Mouse (Mus musculus) skeletal muscle tissue, adult 2 months (tissue): Measurements from ENCODE around the gene Med12l.
"Not testable (repeated sequence)": the region's sequence is repeated elsewhere in the genome, so short reads cannot be mapped to it uniquely, and the experiment has no call there.

Experiments
- DNase-seq: peaks from one replicate; pipeline ENCODE4 v3.0.0-alpha.2; 2012; ENCODE audit warnings: low read depth, low spot score

The Med12l gene

DNA sequence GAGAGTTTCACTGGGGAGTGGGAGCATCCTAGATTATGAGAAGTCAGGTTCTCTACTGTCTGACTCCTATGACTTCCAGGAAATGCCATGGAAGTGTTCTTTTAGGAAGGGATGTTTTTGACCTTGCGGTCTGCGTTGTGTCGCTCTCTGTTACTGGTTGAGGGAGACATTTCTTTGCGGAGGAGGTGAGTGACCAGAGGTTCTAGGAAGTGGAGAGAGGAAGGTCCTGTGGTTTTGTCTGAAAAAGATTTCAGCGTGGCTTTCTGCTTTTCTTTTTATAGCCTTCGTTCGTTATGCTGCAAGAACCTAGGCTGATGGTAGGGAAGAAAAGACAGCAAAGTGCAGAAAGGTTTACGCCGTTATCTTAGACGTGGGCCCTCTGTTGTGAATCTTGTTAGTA, 92.9 kb downstream of the Med12l start:
- no peak for DNase-seq

DNA sequence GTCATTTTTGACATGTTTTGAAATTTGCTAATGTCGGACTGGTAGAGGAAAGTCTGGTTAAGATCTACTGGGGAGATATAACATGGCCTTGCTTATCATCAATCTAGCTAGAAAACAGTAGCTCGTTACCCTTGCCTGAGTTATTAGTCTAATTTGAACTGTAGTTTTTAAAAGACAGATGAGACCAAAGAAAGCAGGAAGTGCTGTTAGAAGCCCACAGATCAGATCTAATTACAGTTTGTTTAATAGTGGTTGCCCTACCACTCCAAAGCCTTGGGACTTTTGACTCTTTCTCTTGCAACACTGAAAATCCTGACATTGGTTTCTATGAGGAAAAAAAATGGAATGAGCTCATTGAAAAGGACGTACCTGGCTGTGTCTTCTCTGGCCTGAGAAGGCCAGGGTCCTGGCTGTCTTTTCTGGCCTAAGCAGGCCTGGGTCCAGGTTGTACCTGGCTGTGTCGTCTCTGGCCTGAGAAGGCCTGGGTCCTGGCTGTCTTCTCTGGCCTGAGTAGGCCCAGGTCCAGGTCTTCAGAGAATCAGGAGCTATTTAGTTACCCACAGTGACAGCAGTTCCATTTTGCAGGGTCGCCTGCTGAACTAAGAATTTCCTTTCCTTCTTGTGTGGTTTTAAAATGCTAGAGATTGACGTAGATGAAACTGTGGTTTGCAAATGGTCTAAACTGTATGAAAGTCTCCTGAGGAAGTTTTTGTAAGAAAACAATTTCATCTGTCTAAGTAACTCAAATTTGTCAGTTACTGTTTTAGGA, 95.8 kb downstream of the Med12l start, which contains the start of gene Gpr171:
TSS of gene Gpr171 (minus strand) at position 604 of the 769 bp plus-strand sequence.
- DNase-seq = no peak

DNA sequence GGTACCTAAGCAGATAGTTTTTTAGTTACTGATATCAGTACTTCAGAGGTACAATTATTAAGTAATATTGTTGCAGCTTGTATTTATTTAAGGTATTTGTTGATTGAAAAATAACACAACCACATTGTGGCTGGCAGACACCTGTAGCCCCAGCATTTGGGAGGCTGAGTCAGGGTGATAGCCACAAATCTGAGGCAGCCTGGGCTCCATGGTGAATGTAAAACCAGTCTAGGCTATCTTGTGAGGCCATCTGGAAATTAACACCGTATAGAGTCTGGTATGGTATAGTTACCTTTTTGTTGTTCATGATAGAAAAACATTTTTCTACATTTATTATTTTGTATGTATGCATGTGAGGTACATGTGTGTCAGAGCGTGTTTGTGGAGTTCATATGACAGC, 96.5 kb downstream of the Med12l start:
- no peak for DNase-seq

DNA sequence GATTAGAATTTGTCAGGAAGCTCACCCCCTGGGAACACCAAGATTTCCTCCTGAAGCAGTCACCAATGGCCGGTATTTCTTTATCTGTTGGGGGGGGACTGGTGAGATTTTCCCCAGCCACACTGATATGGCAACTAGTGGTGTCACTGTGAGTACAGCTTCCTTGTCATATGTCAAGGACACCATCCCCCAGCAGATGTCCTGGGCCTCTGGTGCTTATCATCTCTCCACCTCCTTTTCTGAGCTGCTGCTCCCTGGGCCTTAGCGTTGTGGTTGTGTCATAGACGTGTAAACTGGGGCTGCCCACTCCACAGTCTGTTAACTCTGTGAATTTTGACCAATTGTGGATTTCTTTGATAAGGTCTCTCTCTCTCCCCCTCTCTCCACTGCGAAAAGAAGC, 98.8 kb downstream of the Med12l start:
- DNase-seq = no peak

DNA sequence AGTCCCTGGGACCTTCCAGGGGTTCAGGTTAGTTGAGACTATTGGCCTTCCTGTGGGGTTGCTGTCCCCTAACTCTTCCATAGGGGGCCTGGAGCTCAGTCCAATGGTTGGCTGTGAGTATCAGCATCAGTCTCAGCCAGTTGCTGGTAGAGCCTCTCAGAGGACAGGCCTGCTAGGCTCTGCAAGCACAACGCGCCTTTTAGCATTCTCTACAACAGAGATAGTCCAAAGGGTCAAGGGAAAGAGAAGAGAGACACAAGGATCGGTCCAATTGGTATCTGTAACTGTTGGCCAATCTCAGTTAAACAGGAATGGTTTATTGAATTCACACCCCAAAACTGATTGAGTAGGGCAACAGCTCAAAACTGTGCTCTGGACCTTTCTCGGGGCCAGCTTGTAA, 101.8 kb downstream of the Med12l start:
- DNase-seq = no peak

DNA sequence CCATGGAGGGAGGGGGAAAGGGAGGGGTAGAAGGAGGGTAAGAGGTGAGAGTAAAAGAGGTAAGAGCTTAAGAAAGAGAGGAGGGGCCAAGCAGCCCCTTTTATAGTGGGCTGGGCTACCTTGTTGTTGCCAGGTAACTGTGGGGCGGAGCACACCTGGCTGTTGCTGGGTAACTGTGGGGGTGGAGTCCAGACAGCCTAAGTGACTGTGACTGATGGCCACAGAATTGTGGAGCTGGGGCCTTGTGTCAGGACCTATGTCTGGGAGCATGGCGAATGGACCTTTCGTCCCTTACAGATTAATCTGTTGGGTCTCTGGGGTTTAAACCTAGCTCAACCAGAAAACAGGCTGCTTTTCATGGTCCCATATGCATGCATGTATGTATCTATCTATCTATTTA, 104.2 kb downstream of the Med12l start:
- not testable (repeated sequence) for DNase-seq

DNA sequence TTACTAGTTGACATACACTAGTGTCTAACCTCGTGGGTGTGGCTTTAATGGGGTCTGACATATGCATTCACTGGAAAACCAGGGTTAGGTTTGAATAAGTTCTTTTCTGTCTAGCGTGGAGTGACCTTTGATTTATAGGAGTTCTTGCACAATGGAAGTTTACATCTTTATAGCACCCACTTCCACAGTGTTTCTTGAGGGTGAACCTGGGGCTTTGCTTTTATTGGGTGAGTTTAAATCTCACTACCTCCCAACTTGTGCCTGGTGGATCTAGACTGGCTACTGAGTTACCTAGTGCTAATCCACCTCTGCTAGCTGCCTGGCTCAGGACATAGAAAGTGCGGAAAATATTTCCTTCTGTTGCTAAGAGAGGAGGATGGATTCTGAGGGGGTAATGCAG, 106.3 kb downstream of the Med12l start:
- no peak for DNase-seq

DNA sequence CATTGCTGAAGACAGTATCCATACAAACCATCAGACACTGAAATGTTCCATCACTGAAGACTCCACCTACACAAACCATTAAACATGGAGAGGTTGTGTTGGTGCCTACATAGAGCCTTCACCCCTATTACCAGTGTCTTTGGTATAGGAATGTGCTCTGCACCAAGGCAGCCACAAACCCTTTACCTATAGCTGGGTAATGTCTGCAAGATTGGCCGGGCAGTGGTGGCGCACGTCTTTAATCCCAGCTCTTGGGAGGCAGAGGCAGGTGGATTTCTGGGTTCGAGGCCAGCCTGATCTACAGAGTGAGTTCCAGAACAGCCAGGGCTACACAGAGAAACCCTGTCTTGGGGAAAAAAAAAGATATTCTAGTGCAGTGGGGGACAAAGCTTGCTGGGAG, 107.7 kb downstream of the Med12l start:
- DNase-seq = not testable (repeated sequence)

DNA sequence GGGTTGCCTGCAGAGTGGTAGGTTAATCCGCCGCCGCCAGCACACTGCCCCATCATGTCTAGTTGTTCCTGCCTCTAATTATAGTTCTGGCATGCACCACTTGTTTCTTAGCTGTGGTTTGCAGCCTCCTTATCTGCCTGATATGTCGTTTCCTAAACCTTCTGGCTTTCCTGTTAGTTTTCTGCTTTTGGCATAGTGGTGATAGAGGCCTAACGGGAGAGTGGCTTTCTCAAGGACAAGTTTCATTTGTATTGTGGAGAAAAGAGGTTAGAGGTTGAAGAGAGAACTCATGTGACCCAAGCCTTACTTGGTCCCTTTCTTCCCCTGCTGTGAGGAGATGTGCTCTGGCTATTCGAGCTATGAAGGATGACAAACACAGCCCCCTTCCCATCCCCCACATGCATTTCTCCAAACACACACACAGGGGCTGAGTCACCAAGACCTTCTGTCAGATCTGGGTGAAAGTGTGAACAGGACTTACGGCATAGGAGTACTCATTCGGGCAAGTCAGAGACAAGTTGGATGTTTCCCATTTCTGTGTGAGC, 108.4 kb downstream of the Med12l start:
- DNase-seq = no peak

DNA sequence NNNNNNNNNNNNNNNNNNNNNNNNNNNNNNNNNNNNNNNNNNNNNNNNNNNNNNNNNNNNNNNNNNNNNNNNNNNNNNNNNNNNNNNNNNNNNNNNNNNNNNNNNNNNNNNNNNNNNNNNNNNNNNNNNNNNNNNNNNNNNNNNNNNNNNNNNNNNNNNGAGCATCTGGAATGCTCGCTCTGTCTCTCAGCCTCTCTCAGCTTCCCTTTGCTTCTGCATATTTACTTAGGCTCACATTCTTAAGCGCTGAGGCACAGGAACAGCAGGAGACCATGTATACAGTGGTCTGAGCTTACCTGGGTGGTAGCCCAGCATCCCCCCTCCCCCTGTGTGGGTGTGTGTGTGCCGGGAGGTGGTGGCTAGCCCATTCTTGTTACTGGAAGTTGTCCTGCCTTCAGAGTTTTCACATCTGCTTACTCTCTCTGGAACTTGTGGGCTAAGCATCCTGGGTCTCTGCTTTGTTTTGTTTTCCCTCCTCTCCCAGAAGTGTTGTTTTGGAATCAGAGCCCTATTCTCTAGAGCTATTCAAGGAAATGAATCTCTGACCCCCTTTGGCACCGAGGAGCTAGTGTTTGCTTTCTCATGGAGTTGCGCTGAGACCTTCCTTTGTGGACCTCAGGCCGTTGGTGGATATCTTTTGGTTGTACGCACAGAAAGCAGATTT, 115.6 kb downstream of the Med12l start:
- DNase-seq = no peak

DNA sequence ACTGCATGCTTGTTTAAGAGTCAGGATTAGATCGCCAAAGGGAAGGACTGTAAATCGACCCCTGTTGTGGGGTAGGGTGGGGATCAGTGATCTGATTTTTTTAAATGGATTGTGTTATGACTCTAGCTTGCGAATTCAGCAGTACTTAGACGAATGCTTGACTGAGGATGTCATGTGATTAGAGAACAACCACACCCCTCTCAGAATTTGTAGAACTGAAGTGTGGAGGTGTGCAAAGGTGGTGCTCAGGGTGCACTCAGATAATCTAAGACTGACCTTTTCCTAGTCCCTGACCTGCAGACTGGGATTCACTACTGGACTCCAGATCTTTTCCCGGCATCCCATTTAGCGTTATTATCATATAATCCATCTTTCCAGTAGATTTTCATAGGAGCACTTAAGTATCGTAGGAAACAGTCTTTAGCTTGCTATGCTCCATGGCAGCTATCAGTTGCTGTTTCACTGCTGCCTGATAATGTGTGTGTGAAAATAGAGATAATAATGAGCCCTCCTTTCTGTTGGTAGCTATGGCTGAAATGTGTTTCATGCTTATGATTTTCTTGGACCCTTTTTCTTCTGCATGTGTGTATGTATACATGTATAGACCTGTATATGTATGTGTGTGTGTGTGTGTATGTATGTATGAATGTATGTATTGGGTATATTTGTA, 116.3 kb downstream of the Med12l start:
- no peak for DNase-seq

DNA sequence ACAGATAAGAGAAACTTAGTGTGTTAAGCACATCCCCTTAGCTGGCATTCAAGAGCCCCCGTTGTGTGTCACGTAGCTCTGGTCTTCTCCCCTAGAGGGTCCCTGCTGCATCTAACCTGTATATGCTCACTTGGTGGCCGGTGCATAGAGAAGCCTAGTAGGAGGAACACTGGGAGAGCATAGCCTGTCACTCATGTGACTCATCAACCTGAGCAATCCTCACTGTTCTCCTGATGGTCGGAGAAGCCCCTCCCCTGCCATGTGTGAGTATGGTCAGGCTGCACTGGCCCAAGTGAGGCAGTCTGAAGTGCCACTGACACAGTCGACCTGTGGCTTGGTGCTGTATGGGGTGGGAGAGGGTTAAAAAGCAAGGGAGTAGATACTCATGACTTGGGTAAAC, 119.4 kb downstream of the Med12l start:
- DNase-seq = no peak

DNA sequence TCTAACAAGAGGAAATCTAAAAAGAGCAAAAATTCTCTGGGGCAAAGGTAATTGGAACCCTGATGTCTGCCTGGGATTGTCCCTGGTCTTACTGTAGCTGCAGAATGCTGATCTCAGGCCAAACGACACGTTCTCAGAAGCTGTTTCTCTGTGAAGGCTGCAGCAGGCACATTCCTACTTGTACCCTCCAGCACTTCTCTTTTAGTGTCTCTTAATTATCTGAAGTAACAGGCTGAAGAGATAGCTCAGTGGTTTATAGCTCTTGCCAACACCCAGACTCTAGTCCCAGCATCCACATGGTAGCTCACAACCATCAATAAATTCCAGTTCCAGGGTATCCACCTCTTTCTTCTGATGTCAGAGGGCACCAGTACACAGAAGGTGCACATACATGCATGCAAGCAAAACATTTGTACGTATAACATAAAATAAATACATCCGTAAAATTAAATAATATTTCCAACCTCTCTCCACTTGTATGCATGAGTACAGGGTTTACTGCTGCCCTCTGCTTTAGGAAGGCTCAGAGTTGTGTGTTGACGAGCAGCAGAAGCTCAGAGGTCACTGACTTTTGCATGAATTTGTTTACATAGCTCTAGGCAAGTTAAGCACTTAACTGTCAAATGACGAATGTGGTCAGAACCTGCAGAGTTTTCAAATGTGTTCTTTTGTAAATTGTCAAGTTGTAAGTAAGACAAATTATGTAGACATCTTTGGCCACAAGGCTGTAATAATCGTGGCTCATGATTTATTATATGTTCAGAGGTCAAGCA, 120.3 kb downstream of the Med12l start:
- DNase-seq = no peak

DNA sequence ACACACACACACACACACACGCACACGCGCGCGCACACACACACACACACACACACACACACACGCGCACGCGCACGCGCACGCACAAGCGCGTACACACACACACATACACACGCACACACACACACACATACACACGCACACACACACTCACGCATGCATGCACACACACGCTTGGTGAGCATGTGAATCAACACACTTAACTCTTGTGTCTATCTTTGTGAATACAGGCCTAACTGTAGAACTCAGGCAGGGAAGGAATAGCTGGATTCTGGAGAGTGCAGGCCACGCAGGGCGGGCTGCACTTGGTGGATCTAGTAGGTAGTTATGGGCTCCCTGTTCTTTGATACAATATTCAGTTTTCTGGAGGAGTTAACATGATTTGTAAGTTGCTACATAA, 123.1 kb downstream of the Med12l start:
- no peak for DNase-seq

DNA sequence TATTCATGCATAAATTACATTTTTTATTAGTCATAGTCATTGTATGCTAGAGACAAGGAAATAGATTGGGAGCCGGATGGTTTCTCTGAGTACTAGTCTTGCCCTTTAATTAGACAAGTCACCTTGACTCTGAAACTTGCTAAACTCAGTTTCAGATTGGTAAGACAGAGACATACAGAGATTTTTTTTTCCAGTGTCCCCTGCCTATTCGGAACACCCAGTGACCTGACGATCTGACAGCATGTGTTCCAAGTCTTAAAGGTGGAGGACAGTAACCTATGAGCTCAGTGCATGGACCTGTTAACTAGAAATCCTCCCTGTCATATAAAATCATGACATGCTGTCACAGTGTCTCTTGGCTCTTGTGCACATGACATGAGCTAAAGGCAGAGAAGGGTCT, 123.9 kb downstream of the Med12l start:
- DNase-seq = no peak

DNA sequence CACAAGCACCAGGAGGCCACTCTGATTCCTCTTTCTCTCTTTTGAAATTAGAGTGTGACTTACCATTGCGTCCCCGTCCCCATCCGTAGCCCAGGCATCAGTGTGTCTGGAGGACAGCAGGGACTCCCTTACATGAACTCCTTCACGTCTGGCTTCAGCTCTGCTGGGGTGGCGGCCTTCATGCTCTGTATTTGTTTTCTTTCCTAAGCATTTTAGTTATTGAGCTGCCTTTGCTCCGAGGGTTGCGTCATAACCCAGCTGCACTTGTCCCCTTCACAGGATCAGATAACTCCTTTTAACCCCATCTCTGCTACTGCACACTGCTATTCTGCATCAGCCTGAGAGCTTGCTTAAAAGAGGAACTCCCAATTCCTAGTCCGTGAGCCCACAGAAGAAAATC, 124.8 kb downstream of the Med12l start:
- peak; percentile 21 for DNase-seq

DNA sequence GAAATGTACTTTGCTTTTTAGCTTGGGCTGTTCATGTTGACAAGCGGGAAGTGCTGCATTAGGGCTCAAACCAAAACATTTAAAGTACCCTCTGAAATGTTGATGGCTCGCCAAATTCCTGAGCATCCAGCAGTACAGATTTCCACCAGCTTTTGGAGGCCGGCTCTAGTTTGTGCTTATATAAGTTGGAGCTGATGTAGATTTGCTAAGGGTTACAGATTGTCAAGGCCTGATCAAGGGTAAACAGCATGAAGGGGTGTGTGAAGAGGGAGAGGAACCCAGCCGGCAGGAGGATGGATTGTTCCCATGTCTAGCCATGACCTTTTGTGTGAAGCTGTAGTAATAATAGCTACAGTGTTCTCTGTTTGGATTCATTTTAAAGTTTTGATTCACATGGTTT, 125.5 kb downstream of the Med12l start:
- no peak for DNase-seq

DNA sequence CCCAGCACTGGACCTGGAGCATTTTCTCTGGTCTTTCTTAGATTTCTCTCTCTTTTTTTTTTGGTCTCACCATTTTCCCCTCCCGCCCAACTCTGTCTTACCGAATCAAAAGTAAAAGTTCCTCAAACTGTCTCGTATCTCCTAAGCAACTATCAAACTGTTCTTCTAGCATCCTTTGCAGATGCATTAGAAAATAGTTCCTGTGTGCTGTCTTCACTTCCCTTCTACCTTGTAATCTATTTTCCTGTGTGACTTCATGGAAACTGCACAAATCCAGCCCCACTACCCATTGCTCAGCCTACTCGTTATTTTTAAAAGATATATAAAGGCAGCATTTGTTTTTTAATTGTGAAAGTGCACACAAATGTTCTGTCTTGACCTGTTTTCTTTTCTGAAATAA, 126.3 kb downstream of the Med12l start:
- DNase-seq = no peak

DNA sequence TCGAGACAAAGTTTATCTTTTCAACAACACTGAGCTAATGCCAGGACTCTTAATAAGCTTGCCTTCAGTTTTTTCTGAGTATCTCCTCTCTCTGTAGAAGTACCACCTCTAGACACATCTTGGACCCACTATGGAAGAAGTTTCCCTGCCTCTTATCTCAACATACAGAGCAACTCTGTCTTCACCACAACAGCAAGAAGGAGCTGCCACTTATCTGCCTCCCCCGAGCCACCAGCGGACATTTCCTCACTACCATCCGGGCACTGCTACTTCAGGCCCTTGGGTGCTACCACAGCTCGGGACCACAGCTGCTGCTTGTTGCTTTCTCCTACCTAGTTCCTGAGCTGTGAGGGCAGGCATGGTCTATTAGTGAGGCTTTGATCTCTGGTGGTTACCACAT, 127.6 kb downstream of the Med12l start:
- no peak for DNase-seq

DNA sequence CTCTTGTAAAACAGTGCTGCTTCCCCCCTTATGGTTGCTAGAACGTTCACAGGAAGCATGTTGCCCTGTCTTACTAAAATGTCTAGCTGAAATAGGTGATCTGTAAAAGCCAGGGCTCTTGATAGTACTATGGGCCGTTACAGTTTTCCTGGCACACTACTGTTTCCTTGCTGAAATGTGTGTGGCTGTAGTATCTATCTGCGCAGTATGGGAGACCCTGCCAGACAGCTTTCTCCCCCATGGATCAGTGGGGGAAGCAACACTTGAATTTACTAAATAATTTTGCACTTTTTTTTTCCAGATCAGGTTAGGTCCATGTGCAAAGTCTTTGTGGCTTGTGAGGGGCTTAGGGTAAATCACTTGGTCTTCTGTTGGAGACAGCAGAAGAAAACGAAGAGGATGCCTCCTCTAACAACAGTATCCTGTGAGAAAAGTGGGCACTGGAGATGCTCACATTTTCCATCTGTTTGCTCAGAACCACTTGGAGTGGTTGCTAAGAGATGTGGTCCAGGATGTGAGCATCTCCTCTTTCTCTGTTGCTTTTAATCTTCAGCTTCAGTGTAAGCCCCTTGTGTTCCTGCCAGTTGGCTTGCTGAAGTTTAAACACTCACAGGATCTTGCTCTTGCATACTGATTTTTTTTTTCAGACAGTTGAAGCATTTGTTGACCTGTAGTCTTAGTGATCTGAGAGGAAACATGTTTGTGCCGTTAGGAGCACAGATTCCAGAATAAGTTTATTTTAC, 130.5 kb downstream of the Med12l start:
- no peak for DNase-seq

DNA sequence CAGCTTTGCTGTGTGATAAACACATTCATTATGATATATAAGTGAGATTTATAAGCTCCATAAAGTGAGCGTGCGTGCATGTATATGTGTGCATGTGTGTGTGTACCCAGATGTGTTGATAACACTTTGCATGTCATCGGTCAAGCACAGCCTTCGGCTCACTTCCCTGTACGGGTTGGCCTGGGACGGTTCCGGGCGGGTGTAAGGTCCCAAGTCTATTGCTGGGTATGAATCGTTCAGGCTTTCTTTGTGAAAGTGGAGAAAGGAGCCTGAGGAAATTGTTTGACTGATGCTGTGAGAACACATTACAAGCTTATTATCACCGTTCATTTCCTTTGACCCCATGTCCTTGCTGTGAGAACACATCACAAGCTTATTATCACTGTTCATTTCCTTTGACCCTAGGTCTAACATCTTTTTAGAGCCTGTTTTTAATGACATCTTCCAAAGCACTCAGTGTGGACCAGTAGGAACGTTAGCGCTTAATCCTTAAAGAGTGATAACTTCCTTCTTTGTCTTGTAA, 133.4 kb downstream of the Med12l start:
- no peak for DNase-seq
